Mouse (Mus musculus) intestine, embryonic 15.5 days (tissue): Measurements from ENCODE around the gene Ucn2. TPM values are rescaled to one million over a fixed set of nuclear protein-coding genes. Genes with fewer than 3 reads are reported as not detected.

Experiments
- ATAC-seq: fragments of 200-750 bp; cut with Nextera tagmentation; 2 replicates; pipeline ENCODE4 v1.8.0; 2017; ENCODE audit warnings: moderate TSS enrichment, moderate library complexity
- H3K27ac ChIP-seq: fragments of 300-500 bp; sonication (generic); 2 replicates; pipeline ENCODE4 v1.5.1; 2015; ENCODE audit warnings: mild to moderate bottlenecking, inconsistent platforms
- H3K27me3 ChIP-seq: fragments of 300-500 bp; sonication (generic); replicated peaks from 2 replicates; pipeline ENCODE4 v1.6.1; 2015; ENCODE audit warnings: inconsistent platforms
- H3K36me3 ChIP-seq: fragments of 300-500 bp; sonication (generic); 2 replicates; pipeline ENCODE4 v1.6.1; 2015; ENCODE audit warnings: inconsistent platforms
- H3K4me1 ChIP-seq: fragments of 300-500 bp; sonication (generic); replicated peaks from 2 replicates; pipeline ENCODE4 v1.6.1; 2015; ENCODE audit warnings: inconsistent platforms
- H3K4me2 ChIP-seq: fragments of 300-500 bp; sonication (generic); replicated peaks from 2 replicates; pipeline ENCODE4 v1.6.1; 2015; ENCODE audit warnings: mild to moderate bottlenecking, inconsistent platforms
- H3K4me3 ChIP-seq: fragments of 300-500 bp; sonication (generic); replicated peaks from 2 replicates; pipeline ENCODE4 v1.5.1; 2015; ENCODE audit warnings: inconsistent platforms
- H3K9ac ChIP-seq: fragments of 300-500 bp; sonication (generic); 2 replicates; pipeline ENCODE4 v1.6.1; 2015; ENCODE audit warnings: inconsistent platforms
- H3K9me3 ChIP-seq: fragments of 300-500 bp; sonication (generic); 2 replicates; pipeline ENCODE4 v1.6.1; 2016; ENCODE audit warnings: inconsistent platforms
- WGBS: fragments of 180-500 bp; shearing (Covaris S2); methylation state at CpG from one replicate; pipeline ENCODE4 v1.1.7; 2015; 5-methylcytosine and 5-hydroxymethylcytosine counted together
- polyA plus RNA-seq: library from polyadenylated mRNA; unstranded; fragments of >200 nt; fragmentation: Nextera tagmentation; extraction: Ambion mirVana; gene quantifications from 2 replicates; pipeline ENCODE4 v1.2.1, GENCODE M21; 2015

The Ucn2 gene
- polyA plus RNA-seq, 1 experiment from 2014 or later, result not detected

GRCm38 (mm10) chr9:108998287-108999166, 12.7 kb downstream of the Ucn2 start:
- Histone ChIP-seq H3K9ac (no peak overlapping the region), H3K4me3 (no peak overlapping the region), H3K27ac (no peak overlapping the region), H3K36me3 (no peaks in the 10 kb centered on the region), H3K4me1 (peaks cover 10% of the 10 kb centered on the region), H3K27me3 (no peaks in the 10 kb centered on the region), H3K4me2 (no peak overlapping the region), H3K9me3 (no peaks in the 10 kb centered on the region)
- ATAC-seq, result no peak
- WGBS, result 81% methylated on average over 19 of the region's 19 CpGs

GRCm38 (mm10) chr9:108999167-108999526, 13.3 kb downstream of the Ucn2 start:
- H3K27me3 ChIP-seq, result no peaks in the 10 kb centered on the region
- H3K9me3 ChIP-seq, result no peaks in the 10 kb centered on the region
- no peak overlapping the region for H3K9ac ChIP-seq
- no peak for ATAC-seq
- H3K4me2 ChIP-seq, result no peak overlapping the region
- no peak overlapping the region for H3K4me3 ChIP-seq
- no peak overlapping the region for H3K27ac ChIP-seq
- H3K36me3 ChIP-seq, result no peaks in the 10 kb centered on the region
- H3K4me1 ChIP-seq, result peaks cover 10% of the 10 kb centered on the region
- WGBS, result 83% methylated on average over 4 of the region's 4 CpGs

- no peaks in the 10 kb centered on the region for H3K9me3 ChIP-seq
- peak; percentile 45 for ATAC-seq
- 12% methylated on average over 3 of the region's 3 CpGs for WGBS
- no peak overlapping the region for H3K27ac ChIP-seq
- peaks cover 4% of the 10 kb centered on the region; the same call in 1 of the 2 replicates for H3K4me1 ChIP-seq
- no peaks in the 10 kb centered on the region for H3K27me3 ChIP-seq
- no peak overlapping the region for H3K4me3 ChIP-seq
- no peak overlapping the region for H3K4me2 ChIP-seq
- no peak overlapping the region for H3K9ac ChIP-seq
- H3K36me3 ChIP-seq, result no peaks in the 10 kb centered on the region
Observed at GRCm38 (mm10) chr9:109000726-109001125, 14.9 kb downstream of the Ucn2 start.

- WGBS, result 57% methylated on average over 2 of the region's 2 CpGs
- Histone ChIP-seq H3K36me3 (no peaks in the 10 kb centered on the region), H3K4me1 (no peaks in the 10 kb centered on the region), H3K4me2 (no peak overlapping the region), H3K4me3 (no peak overlapping the region), H3K9me3 (no peaks in the 10 kb centered on the region), H3K27me3 (no peaks in the 10 kb centered on the region), H3K9ac (no peak overlapping the region), H3K27ac (no peak overlapping the region)
- ATAC-seq, result no peak
Observed at GRCm38 (mm10) chr9:109003201-109003600, 17.4 kb downstream of the Ucn2 start.

GRCm38 (mm10) chr9:109007025-109007780, 21.4 kb downstream of the Ucn2 start:
- WGBS, result 84% methylated on average over 21 of the region's 21 CpGs
- Histone ChIP-seq H3K9me3 (no peaks in the 10 kb centered on the region), H3K4me2 (no peak overlapping the region), H3K27ac (no peak overlapping the region), H3K9ac (no peak overlapping the region), H3K27me3 (no peaks in the 10 kb centered on the region), H3K36me3 (no peaks in the 10 kb centered on the region), H3K4me3 (no peak overlapping the region), H3K4me1 (0 out of 2 replicates have a peak, but pooled peaks cover 5% of the 10 kb centered on the region)
- no peak for ATAC-seq

GRCm38 (mm10) chr9:109008081-109008480, 22.3 kb downstream of the Ucn2 start:
- Histone ChIP-seq H3K9me3 (no peaks in the 10 kb centered on the region), H3K4me1 (0 out of 2 replicates have a peak, but pooled peaks cover 5% of the 10 kb centered on the region), H3K27me3 (no peaks in the 10 kb centered on the region), H3K4me3 (no peak overlapping the region), H3K4me2 (no peak overlapping the region), H3K27ac (no peak overlapping the region), H3K9ac (no peak overlapping the region), H3K36me3 (no peaks in the 10 kb centered on the region)
- ATAC-seq, result no peak
- 84% methylated on average over 9 of the region's 9 CpGs for WGBS

GRCm38 (mm10) chr9:109008994-109009635, 23.3 kb downstream of the Ucn2 start:
- Histone ChIP-seq H3K27me3 (no peaks in the 10 kb centered on the region), H3K27ac (no peak overlapping the region), H3K36me3 (no peaks in the 10 kb centered on the region), H3K4me1 (0 out of 2 replicates have a peak, but pooled peaks cover 5% of the 10 kb centered on the region), H3K4me3 (no peak overlapping the region), H3K4me2 (no peak overlapping the region), H3K9ac (no peak overlapping the region), H3K9me3 (no peaks in the 10 kb centered on the region)
- ATAC-seq, result no peak
- 66% methylated on average over 10 of the region's 10 CpGs for WGBS

GRCm38 (mm10) chr9:109009636-109010315, 24.0 kb downstream of the Ucn2 start:
- Histone ChIP-seq H3K9me3 (no peaks in the 10 kb centered on the region), H3K4me1 (0 out of 2 replicates have a peak, but pooled peaks cover 5% of the 10 kb centered on the region), H3K36me3 (no peaks in the 10 kb centered on the region), H3K4me2 (no peak overlapping the region), H3K27me3 (no peaks in the 10 kb centered on the region), H3K27ac (no peak overlapping the region), H3K9ac (no peak overlapping the region), H3K4me3 (no peak overlapping the region)
- ATAC-seq, result peak; percentile 41; the same call in 1 of the 2 replicates
- WGBS, result 42% methylated on average over 17 of the region's 17 CpGs

- Histone ChIP-seq H3K27ac (no peak overlapping the region), H3K4me2 (no peak overlapping the region), H3K9ac (no peak overlapping the region), H3K4me3 (no peak overlapping the region), H3K36me3 (no peaks in the 10 kb centered on the region), H3K27me3 (no peaks in the 10 kb centered on the region), H3K9me3 (no peaks in the 10 kb centered on the region), H3K4me1 (0 out of 2 replicates have a peak, but pooled peaks cover 5% of the 10 kb centered on the region)
- no peak for ATAC-seq
- WGBS, result 64% methylated on average over 14 of the region's 14 CpGs
Observed at GRCm38 (mm10) chr9:109010316-109010690, 24.5 kb downstream of the Ucn2 start.

GRCm38 (mm10) chr9:109015397-109015796, 29.6 kb downstream of the Ucn2 start:
- no peak overlapping the region for H3K9ac ChIP-seq
- H3K4me3 ChIP-seq, result no peak overlapping the region
- no peaks in the 10 kb centered on the region for H3K36me3 ChIP-seq
- no peaks in the 10 kb centered on the region for H3K9me3 ChIP-seq
- WGBS, result 44% methylated on average over 8 of the region's 8 CpGs
- no peak overlapping the region for H3K27ac ChIP-seq
- peak; percentile 83 for ATAC-seq
- no peak overlapping the region for H3K4me2 ChIP-seq
- no peaks in the 10 kb centered on the region for H3K4me1 ChIP-seq
- no peaks in the 10 kb centered on the region for H3K27me3 ChIP-seq

GRCm38 (mm10) chr9:109016973-109017604, 31.3 kb downstream of the Ucn2 start:
- Histone ChIP-seq H3K4me2 (no peak overlapping the region), H3K36me3 (no peaks in the 10 kb centered on the region), H3K4me3 (no peak overlapping the region), H3K4me1 (no peaks in the 10 kb centered on the region), H3K9me3 (no peaks in the 10 kb centered on the region), H3K9ac (no peak overlapping the region), H3K27ac (no peak overlapping the region), H3K27me3 (no peaks in the 10 kb centered on the region)
- 55% methylated on average over 11 of the region's 11 CpGs for WGBS
- no peak for ATAC-seq
